Mouse (Mus musculus): ENCODE measurements around the gene Ctxn1.

Gene Ctxn1

DNA sequence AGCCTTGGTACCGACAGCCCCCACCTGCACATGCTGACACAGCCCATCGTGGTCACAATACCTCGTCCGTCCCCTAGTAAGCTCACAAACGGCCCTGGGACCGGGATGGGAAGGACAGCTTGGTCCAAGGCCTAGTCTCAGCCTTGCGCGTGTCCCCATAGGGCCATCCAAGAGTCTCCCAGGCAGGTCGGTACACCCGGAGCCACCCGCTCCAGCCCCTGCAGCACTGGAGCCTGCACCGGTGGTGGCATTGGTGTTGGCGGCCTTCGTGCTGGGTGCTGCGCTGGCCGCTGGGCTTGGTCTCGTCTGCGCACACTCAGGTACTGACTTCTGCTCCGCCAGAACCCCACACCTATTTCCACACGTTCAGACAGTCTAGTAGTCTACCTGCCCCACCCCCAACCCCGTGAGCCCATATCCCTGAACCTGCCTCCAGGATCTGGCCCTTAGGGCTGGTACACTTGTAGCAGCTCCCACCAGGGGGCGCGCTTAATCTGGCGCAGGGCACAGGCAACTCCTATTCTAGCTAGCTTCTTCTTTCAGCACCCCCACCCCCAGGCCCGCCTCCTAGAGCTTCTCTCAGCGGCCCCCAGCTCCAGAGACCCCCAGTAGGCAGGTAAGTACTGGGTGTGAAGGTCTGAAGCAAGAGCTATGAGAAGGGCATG, 8.6 kb downstream of the Ctxn1 start:
- peak; percentile 67 for DNase-seq (ENCODE audit: low read depth, low spot score)

DNA sequence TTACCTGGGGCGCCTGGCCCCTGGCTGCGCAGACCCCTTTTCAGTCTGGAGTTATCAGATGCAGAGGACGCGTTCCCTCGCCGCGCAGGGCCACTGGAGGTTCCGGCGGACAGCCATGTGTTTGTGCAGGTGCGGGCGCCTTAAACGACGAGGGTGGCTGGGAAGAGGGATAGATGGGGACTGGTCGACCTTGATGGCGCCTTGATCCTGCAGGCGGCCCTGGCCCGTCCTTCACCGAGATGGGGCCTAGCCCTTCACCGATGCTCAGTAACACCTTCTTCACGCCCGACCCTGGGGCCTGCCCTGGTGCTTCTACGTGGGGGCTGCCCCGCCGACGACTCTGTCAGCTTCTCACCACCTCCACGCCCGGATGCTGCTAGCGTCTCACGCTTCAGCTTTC, 9.9 kb downstream of the Ctxn1 start:
- no peak for DNase-seq (ENCODE audit: low read depth, low spot score)

DNA sequence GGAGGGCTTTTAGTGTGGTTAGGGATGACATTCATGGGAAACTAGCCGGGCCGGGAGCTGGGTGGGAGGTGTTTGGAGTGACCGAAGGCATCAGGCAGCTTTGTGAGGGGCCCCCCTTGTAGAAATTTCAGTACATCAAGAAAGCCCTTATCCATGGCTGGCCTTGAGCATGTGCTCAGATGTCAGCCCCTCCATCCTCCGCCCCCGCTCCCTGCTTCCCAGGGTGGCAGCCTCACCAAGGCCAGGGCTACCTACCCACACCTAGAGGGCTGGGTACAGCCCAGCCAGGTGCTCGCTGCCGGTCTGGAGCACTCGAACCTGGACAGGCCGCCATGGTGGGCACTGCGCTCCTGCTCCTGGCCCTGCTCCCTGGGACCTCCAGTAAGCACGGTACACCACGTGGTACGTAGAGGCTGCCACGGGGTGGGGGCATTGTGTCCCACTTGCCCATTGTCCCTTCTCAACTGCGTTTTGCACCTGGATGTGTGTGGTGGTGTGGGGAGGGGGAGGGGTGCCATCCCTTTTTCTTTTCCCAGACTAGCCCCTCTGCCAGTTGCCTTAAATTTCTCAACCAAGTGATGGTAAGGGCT, 11.0 kb downstream of the Ctxn1 start, which contains the start of gene Tgfbr3l:
TSS of gene Tgfbr3l (plus strand) at position 264 of the 590 bp plus-strand sequence.
- no peak for DNase-seq (ENCODE audit: low read depth, low spot score)

DNA sequence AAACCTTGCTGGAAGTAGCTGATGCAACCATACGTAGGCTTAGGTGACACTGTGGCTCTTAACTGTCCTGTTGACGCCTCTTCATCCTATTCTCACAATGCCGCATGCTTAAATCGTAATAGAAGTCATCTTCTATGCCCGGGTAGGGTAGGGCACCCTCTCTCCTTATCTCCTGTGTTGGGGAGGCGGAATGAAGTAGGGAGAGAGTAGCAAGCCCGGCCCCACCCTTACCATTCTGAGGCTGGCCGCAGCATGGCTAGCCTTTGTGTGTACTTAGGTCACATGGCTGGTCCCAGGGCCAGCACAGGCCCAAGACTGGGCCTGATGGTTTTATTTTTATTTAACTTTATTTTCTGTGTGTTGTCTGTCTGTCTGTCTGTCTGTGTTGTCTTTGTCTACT, 11.8 kb downstream of the Ctxn1 start:
- DNase-seq (ENCODE audit: low read depth, low spot score) = no peak

DNA sequence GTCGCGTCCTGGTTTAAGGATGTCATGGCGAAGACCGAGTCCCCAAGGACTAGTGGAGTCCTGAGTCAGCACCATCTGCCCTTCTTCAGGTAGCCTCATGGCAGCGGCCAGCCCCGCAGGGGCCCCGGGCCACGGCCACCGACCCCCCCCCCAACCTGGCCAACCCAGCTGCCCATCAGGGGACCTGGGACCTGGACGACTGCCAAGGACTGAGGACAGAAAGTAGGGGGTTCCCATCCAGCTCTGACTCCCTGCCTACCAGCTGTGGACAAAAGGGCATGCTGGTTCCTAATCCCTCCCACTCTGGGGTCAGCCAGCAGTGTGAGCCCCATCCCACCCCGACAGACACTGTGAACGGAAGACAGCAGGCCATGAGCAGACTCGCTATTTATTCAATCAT, 13.3 kb downstream of the Ctxn1 start:
- no peak for DNase-seq (ENCODE audit: low read depth, low spot score)

DNA sequence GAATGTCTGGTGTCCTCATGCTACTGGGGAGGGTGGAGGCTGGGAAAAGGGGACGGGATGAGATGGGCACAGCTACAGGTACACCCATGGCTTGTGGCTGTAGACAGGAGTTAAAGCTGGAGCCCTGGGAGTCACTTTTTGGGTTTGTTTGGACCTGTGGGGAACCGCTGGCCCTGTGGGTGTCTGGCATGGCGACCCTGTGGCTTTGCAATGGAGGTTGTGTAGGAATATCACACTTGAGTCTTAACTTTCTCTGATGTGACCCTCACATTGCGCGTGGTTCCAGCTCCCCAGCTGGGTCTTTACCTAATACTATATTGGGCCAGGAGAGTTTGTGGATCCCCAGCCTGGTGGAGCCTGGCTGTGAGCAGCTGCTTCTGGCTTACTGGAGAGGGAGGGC, 14.0 kb downstream of the Ctxn1 start:
- no peak for DNase-seq (ENCODE audit: low read depth, low spot score)

DNA sequence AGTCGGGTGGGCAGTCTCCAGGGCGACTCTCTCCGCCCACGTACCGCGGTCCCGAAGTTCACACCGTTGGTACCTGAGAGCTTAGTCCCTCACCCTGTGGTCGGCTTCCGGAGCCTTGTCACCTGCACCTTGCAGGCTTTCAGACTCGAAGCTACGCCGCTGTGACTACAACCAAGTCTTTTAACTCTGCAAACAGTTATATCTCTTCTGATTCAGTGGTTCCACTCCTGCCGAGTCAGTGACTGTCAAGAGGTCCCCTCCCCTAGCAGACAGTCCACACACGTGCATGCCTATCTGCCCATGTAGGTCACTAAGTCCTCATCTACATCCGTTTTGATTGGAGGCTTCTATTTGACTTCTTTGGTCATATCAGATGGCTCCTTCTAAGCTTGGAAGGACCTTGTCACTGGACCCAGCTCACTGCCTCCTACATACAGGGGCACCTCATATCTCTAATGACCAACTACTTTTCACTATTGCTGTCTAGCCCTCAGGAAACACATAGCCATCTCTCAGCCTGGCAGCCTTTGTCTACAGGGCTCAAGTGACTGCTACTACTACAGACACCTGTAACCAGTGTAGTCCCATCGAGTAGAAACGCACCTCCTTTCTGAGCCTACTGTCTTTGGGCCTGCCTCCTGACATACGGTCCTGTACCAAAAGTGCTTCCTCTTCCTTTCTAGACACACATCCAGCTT, 19.7 kb downstream of the Ctxn1 start:
- DNase-seq (ENCODE audit: low read depth, low spot score) = no peak

DNA sequence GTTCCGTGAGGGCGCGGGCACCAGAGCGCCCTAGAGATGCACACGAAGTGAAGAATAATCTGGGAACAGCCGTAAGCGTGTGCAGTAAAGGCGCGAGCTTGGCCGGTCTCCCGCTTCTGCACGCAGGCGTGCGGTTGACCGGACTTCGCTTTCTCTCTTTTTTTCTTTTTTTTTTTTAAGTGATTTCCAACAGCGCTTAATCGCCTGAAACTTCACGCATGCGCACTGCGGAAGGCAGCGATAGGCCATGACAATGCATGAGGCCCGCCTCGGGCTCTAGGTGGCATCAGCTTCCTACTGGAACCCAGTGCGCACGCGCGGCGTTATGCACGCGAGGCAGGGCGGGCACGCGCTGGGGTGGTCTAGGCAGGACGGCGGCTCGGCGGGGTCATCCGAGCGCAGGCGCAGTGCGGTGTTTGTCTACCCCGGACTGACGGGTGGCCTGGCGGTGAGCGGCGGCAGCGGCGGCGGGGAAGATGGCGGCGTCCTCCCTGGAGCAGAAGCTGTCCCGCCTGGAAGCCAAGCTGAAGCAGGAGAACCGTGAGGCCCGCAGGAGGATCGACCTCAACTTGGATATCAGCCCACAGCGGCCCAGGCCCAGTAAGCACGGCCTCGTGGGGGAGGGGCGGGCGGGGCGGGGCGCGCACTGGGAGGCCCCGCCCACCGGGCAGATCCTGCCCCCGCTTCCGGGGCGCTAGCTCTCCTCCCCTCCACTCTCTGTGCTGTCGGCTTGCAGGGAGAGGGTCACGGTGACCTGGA, 20.5 kb downstream of the Ctxn1 start, which contains the start of the genes Map2k7 and Gm49320:
TSS of gene Map2k7 (plus strand) at position 307 of the 759 bp plus-strand sequence.
TSS of gene Gm49320 (plus strand) at position 432 of the 759 bp plus-strand sequence.
- DNase-seq (ENCODE audit: low read depth, low spot score) = peak; percentile 100

DNA sequence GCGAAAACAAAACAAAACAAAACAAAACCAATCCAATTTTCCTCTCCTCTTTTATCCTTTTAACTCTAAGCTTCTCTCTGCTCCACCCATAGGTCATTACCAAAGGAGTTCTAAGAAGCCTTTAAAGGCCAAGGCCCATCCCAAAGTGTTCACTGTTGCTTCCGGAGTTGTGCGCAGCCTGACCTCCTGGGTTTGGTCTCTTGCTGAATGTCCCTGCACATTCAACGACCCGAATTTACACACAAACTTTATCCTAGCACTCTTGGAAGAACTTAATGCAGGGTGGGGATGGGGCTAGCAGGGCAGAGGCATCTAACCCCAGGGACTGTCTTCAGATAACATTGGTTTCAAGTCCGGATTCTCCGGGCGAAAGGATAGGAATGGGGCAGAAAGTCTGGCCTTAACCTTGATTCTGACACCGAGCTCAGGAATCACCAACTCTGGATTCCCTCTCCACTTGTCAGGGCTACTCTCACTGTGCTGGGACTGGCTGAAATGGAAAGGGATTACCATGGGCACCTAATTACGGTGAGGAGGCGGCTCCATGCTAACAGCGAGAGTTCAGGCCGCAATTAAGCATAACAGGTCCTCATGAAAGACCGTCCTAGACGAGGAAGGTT, 21.1 kb downstream of the Ctxn1 start:
- no peak for DNase-seq (ENCODE audit: low read depth, low spot score)

DNA sequence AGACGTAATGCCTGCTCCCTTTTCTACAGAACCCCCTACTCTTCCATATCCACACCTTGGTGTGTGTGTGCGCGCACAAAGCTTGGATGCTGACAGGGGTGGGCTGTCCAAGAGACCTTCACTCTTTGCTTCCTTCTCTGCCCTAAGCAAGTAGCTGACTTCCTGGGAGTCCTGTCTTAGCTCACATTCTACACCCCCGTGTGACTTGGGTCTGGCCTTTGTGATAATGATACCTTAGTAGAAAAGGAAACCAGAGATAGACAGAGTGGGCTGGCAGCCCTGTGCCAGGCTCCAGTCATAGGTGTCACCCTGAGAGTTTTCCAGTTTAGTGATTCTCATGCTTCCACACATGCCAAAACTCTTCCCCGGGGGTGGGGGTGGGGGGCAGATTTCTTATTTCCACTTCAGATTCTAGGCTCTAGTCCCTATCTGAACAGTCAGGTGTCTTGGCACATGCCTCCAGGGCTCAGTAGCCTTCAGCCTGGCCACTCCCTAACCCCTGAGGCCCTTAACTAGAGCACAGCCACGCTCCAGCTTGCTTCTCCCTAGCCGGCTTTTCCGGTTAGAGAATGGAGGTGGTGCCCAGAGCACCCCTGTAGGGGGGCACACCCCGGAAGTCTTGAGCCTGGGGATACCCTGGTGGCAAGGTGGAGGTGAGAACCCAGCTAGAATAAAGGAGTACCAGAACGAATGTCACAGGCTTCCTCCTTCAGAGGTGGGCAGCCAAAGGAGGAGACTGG, 28.3 kb downstream of the Ctxn1 start:
- DNase-seq (ENCODE audit: low read depth, low spot score) = no peak

DNA sequence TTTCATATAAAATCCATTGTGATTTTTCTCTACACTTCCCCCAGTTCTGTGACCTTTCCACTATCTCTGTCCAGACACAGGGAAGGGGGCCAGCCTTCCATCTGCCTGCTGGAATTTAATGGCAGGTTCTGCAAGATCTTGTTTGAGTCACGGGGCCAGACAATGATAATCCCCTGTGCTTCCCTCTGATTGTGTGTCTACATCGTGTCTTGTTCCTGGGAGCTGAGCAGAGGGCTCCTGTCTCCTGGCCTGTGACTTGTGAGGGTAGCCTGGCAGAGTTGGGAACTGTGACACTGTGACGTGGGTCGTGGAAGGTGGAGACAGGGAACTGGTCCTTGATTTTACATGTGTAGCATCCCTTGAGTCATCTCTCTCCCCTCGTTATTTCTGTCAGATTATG, 29.3 kb downstream of the Ctxn1 start:
- DNase-seq (ENCODE audit: low read depth, low spot score) = no peak

DNA sequence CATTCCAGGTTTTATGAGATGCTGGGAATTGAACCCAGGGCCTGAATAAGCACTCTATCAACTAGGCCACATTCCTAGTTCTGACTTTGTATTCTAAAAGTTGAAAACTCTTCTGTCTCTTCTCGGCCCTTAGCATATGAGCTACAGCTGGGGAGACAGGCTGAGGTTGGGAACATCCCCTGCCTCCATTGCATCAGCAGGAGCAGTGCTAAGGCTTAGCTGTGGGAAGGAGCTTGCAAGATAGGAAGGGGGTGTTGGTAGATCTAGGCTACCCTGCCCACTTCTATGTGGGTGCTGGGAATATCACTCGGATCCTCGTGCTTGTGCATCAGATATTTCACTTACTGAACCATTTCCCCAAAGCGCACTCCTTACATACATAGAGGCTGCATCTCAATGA, 31.2 kb downstream of the Ctxn1 start:
- no peak for DNase-seq (ENCODE audit: low read depth, low spot score)

DNA sequence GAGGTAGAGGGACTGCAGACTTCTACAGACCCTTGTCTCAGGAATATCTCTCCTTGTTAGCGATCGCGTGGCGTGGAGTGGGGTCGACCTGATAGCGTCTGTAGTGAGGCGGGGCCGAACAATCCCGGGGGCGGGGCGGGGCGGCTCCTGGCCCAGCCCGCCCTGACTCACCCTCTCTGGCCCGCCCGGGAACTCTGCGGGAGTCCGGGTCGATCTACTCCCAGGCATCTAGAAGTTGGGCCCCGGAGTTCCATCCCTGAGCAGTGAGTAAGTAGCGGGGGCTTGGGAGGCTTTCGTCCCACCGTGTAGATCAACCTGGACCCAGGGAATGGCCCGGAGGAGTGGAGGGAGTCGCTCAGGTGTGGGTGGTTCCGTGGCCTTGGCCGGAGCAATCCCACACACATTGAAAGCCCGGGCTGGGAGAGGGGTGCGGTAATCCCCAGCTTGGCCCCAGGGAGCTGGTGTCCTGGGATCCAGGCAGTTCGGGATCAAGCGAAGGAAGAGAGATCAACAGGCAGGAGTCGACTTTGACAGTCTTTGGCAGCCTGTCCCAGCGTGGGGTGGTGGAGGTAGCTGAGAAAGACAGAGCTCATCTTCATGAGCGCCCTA, 32.2 kb downstream of the Ctxn1 start, which contains the start of gene Lrrc8e:
TSS of gene Lrrc8e (plus strand) at position 89 of the 609 bp plus-strand sequence.
- DNase-seq (ENCODE audit: low read depth, low spot score) = no peak

DNA sequence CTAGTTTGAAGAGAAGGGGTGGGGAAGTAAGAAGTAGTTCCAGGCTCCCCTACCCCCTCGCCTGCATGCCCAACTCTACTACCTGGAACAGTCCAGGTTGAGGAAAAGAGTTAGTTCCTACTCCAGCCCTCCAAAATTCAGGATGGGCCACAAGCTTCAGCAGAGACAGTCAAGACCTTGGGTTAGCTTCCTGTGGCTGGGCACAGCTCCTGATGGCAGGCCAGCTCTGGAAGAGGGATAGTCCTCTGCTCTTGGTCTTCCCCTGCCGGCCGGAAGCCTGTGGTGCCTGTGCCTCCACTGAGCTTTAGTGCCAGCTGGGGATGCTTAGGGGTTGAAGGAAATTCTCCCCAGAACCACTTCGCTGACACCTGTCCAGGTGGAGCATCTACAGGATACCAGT, 32.8 kb downstream of the Ctxn1 start:
- no peak for DNase-seq (ENCODE audit: low read depth, low spot score)

DNA sequence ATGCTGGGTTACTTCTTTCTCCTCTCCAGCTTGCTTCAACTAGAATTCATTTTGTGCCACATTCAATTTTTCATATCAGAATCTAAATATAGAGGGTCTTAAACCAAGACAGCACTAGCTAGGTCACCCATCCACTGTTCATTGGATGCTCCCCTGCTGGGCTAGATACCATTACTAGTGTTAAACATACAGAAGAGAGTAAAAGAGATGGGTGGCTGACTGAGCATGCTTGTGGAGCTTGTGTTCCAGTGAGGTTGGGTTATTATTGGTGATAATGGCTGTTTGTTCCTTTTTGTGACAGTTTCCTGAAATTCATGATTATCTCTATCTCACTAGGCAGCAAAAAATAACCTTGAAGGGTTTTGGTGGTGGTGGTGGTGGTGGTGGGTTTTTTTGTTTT, 37.0 kb downstream of the Ctxn1 start:
- DNase-seq (ENCODE audit: low read depth, low spot score) = no peak

DNA sequence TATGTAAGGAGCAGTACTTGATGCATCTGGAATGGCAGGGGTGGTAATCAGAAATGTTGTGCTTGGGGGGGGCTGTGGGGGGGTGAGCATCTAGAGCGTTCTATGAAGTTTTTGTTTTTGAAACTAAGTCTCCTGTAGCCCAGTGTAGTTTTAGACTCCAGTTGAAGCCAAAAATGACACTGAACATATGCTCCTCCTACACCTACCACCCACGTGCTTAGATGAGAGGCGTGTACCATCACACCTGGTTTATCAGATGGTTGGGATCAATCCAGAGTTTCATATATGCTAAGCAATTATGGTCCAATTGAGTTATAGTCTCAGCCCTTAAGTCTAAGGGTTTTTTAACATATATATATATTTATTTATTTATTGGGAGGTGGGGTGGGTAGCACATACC, 39.5 kb downstream of the Ctxn1 start:
- no peak for DNase-seq (ENCODE audit: low read depth, low spot score)

DNA sequence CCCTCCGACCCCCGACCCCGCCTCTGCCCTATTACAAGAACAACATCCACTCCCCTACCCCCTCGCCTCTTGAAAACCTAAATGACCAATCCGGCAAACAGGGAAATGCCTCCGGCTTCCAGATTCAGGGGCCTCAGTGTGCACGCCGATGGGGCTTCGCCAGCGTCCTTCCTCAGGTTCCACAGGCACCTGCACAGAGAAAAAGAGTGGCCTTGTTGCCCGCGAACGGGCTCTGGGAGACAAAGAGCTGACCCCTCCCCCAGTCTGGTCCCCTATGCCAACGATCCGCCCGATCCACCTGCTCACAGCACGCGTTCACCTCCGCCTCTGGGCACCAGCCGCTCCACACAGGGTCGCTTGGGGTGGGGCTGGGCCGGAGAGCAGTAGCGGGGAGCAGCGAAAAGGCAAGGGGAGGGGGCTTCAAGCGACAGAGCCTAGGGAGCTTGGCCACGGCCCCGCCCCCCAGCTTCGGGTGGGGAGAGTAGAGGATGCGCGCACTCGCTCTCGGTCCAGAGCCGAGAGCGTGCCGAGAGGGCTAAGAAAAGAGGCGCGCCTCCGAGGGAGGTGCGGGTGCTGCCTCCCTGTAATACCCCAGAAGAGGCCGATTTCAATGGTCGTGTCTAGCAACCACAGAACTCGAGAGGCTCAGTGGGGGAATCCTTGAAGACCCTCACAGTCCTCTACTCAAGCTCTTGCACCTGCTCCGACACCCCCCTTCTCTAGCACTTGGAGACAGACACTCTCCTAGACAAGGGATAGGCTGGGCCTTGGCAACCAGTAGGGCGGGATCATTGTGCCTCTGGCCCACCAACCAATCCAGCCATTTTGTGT, 42.1 kb downstream of the Ctxn1 start, which contains the start of gene Prr36:
TSS of gene Prr36 (minus strand) at position 669 of the 831 bp plus-strand sequence.
- peak; percentile 50 for DNase-seq (ENCODE audit: low read depth, low spot score)

DNA sequence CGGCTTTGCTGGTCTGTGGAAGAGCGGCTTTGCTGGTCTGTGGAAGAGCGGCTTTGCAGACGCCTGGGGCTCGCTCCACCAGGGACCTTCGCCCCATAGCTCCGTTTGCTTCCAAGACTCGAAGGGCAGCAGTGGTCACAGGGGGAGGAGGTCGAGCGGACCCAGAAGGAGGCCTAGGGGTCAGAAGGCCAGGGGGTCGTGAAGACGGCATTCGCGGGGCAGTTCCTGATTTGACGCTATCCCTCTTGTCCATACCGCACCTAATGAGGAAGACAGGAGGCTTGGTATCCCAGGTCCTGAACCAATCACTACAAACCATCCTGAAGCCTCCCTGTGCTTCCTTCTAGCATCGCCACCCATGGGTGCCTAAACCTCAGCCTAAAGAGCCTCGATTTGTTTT, 42.8 kb downstream of the Ctxn1 start:
- no peak for DNase-seq (ENCODE audit: low read depth, low spot score)
